8 mouse cellular contexts compared by ENCODE assay signal in genomic region chr19:10333545-10334252, GRCm38 (mm10). TPM values are rescaled to one million over a fixed set of nuclear protein-coding genes. Genes with fewer than 3 reads are reported as not detected.
DNase-seq lines count a peak whose midpoint lies in the region; ATAC-seq and TF ChIP-seq lines count a peak whose summit lies in the region.

No protein-coding gene starts in this region.

- H3K4me1 ChIP-seq in midbrain, embryonic 11.5 days (ENCODE audit: control insufficient read depth, insufficient read depth, low read length) = no peaks in the 10 kb centered on the region
- H3K4me1 ChIP-seq in small intestine, adult 2 months (ENCODE audit: control insufficient read depth, insufficient read depth, insufficient read length, low read length) = no peaks in the 10 kb centered on the region

- H3K4me3 ChIP-seq in midbrain, embryonic 11.5 days (ENCODE audit: low read depth, low read length) = no peak overlapping the region
- H3K4me3 ChIP-seq in small intestine, adult 2 months (ENCODE audit: low read depth, low read length) = no peak overlapping the region

- no peak for TF ChIP-seq POLR2A in small intestine, adult 2 months (IDR thresholded peaks at IDR 0.05; ENCODE audit: low read depth, low read length)

- peak; percentile 83 for ATAC-seq in midbrain, embryonic 11.5 days (ENCODE audit: low FRiP score)

- H3K27me3 ChIP-seq in midbrain, embryonic 11.5 days (ENCODE audit: control insufficient read depth, insufficient read depth, low read length) = no peaks in the 10 kb centered on the region
- H3K27me3 ChIP-seq in small intestine, adult 2 months (ENCODE audit: control insufficient read depth, insufficient read depth, low read length) = no peaks in the 10 kb centered on the region; the same call in 1 of the 2 replicates

- peak; percentile 45 to 48 for DNase-seq in heart, adult 9 months (ENCODE audit: low spot score in 2 of 2)
- no peak for DNase-seq in heart, postnatal 25 days (ENCODE audit: low spot score)
- peak; percentile 67 for DNase-seq in cerebellum, adult 8-10 months
- DNase-seq in forelimb bud, embryonic 11.5 days (ENCODE audit: low read depth, low spot score) = peak; percentile 77
- peak; percentile 62 for DNase-seq in induced T-regulatory cell, adult 2 months (ENCODE audit: low read depth)
- peak; percentile 72 to 74 for DNase-seq in left cerebral cortex, adult 18-20 months (ENCODE audit: low spot score in 2 of 2)
- peak; percentile 98 for DNase-seq in midbrain, embryonic 11.5 days (ENCODE audit: low spot score, missing footprints)

- no peak overlapping the region for H3K9ac ChIP-seq in midbrain, embryonic 11.5 days (ENCODE audit: low read length)

- intact Hi-C loops in heart, postnatal 25 days (cut with DNase I) = loop anchor here (1.0 kb wide), 3 partner anchors 103 to 170 kb away; no protein-coding TSS in a partner anchor

- no peak overlapping the region for H3K4me2 ChIP-seq in midbrain, embryonic 11.5 days

- H3K36me3 ChIP-seq in midbrain, embryonic 11.5 days (ENCODE audit: control insufficient read depth, insufficient read depth, low read length) = no peaks in the 10 kb centered on the region
- no peaks in the 10 kb centered on the region for H3K36me3 ChIP-seq in small intestine, adult 2 months (ENCODE audit: control insufficient read depth, insufficient read depth, low read length)

- no peaks in the 10 kb centered on the region for H3K9me3 ChIP-seq in midbrain, embryonic 11.5 days (ENCODE audit: control insufficient read depth, low read length)

- H3K27ac ChIP-seq in midbrain, embryonic 11.5 days (ENCODE audit: low read depth, low read length) = no peak overlapping the region
- no peak overlapping the region for H3K27ac ChIP-seq in small intestine, adult 2 months (ENCODE audit: insufficient read depth, low read depth, low read length)

- WGBS in midbrain, embryonic 11.5 days = 40% methylated on average over 9 of the region's 9 CpGs
- WGBS in small intestine, adult 2 months = 39% methylated on average over 9 of the region's 9 CpGs

- TF ChIP-seq CTCF in small intestine, adult 2 months (IDR thresholded peaks at IDR 0.05; ENCODE audit: extremely low read depth, insufficient read length, insufficient replicate concordance, low read depth, low read length) = peak; percentile 92; the same call in 1 of the 2 replicates

RNA-seq across cellular contexts. Expression of gene Dagla, which starts 29.0 kb away (rescaled TPM):
- 1 to 10 TPM; 3.2 to 3.3 TPM for total RNA-seq in heart, postnatal 25 days (2021)
- total RNA-seq in left cerebral cortex, adult 18-20 months (2021) = 10 to 100 TPM; 82.5 to 83.4 TPM
- polyA plus RNA-seq in midbrain, embryonic 11.5 days (2014; fragmentation: Nextera tagmentation; extraction: Ambion mirVana) = 1.2 and 1.3 TPM in 2 replicates
- polyA plus RNA-seq in small intestine, adult 2 months (2012; rRNA removed) = 5.6 and 8.7 TPM in 2 replicates

RNA-seq across cellular contexts. Expression of gene Syt7, which starts 55.2 kb away (rescaled TPM):
- 10 to 100 TPM; 45.8 to 47.0 TPM for total RNA-seq in heart, postnatal 25 days (2021)
- 100 to 1,000 TPM; 267 to 301 TPM for total RNA-seq in left cerebral cortex, adult 18-20 months (2021)
- polyA plus RNA-seq in midbrain, embryonic 11.5 days (2014; fragmentation: Nextera tagmentation; extraction: Ambion mirVana) = 3.0 and 3.9 TPM in 2 replicates
- 2.6 and 10.5 TPM in 2 replicates for polyA plus RNA-seq in small intestine, adult 2 months (2012; rRNA removed)

Comparison
In these comparisons a context has a peak if more than half of its experiments do, and no peak if none do; other contexts are left out.
1. RNA of gene Dagla, which starts 29.0 kb away (total RNA-seq): 82.5 to 83.4 TPM in left cerebral cortex, adult 18-20 months; 3.2 to 3.3 TPM in heart, postnatal 25 days; every median in the first group is over 10 times any median in the second.
2. RNA of gene Syt7, which starts 55.2 kb away (total RNA-seq): 267 to 301 TPM in left cerebral cortex, adult 18-20 months; 45.8 to 47.0 TPM in heart, postnatal 25 days; every median in the first group is over 4 times any median in the second.